Mouse (Mus musculus): Measurements from ENCODE around the gene Tmem203. TPM values are rescaled to one million over a fixed set of nuclear protein-coding genes. Genes with fewer than 3 reads are reported as not detected.
"Not testable (repeated sequence)": the region's sequence is repeated elsewhere in the genome, so short reads cannot be mapped to it uniquely, and the experiment has no call there.

The Tmem203 gene
- polyA plus RNA-seq, 1 experiment from 2014 or later: 20.2 TPM

- no peak overlapping the region for H3K27ac ChIP-seq (replicated peaks)
- H3K9me3 ChIP-seq (replicated peaks): no peaks in the 10 kb centered on the region
- no peaks in the 10 kb centered on the region for H3K36me3 ChIP-seq
- H3K4me3 ChIP-seq: no peak overlapping the region
- 83% methylated on average over 4 of the region's 4 CpGs for WGBS
- DNase-seq (ENCODE audit: low spot score): no peak
- peaks cover 24% of the 10 kb centered on the region for H3K4me1 ChIP-seq
- peaks cover 19% of the 10 kb centered on the region for H3K27me3 ChIP-seq (ENCODE audit: low read depth, poor library complexity, severe bottlenecking)
These were observed 17.7 kb upstream of the Tmem203 start for GRCm38 (mm10) chr2:25237522-25237921.

GRCm38 (mm10) chr2:25238106-25238505 lies 17.1 kb upstream of the Tmem203 start:
- no peak for DNase-seq (ENCODE audit: low spot score)
- no peak overlapping the region for H3K27ac ChIP-seq (replicated peaks)
- peaks cover 30% of the 10 kb centered on the region for H3K4me1 ChIP-seq
- H3K36me3 ChIP-seq: no peaks in the 10 kb centered on the region
- H3K4me3 ChIP-seq: no peak overlapping the region
- no peaks in the 10 kb centered on the region for H3K9me3 ChIP-seq (replicated peaks)
- peaks cover 25% of the 10 kb centered on the region for H3K27me3 ChIP-seq (ENCODE audit: low read depth, poor library complexity, severe bottlenecking)

GRCm38 (mm10) chr2:25239766-25240165 lies 15.5 kb upstream of the Tmem203 start:
- no peak overlapping the region; the same call in 1 of the 2 replicates for H3K4me3 ChIP-seq
- no peak overlapping the region for H3K27ac ChIP-seq (replicated peaks)
- peaks cover 33% of the 10 kb centered on the region for H3K4me1 ChIP-seq
- no peak for DNase-seq (ENCODE audit: low spot score)
- H3K36me3 ChIP-seq: peaks cover 8% of the 10 kb centered on the region; the same call in 1 of the 2 replicates
- H3K27me3 ChIP-seq (ENCODE audit: low read depth, poor library complexity, severe bottlenecking): peaks cover 38% of the 10 kb centered on the region
- 90% methylated on average over 3 of the region's 3 CpGs for WGBS
- no peaks in the 10 kb centered on the region for H3K9me3 ChIP-seq (replicated peaks)

GRCm38 (mm10) chr2:25240310-25240709 lies 14.9 kb upstream of the Tmem203 start:
- peak overlapping the region; percentile 67 for H3K4me3 ChIP-seq
- peaks cover 33% of the 10 kb centered on the region for H3K4me1 ChIP-seq
- DNase-seq (ENCODE audit: low spot score): no peak
- H3K27me3 ChIP-seq (ENCODE audit: low read depth, poor library complexity, severe bottlenecking): peaks cover 38% of the 10 kb centered on the region
- H3K36me3 ChIP-seq: peaks cover 14% of the 10 kb centered on the region
- peak overlapping the region; percentile 78 for H3K27ac ChIP-seq (replicated peaks)
- 51% methylated on average over 8 of the region's 8 CpGs for WGBS
- H3K9me3 ChIP-seq (replicated peaks): no peaks in the 10 kb centered on the region

GRCm38 (mm10) chr2:25240723-25241437 lies 14.4 kb upstream of the Tmem203 start:
- Histone ChIP-seq H3K27me3 (ENCODE audit: low read depth, poor library complexity, severe bottlenecking) (peaks cover 38% of the 10 kb centered on the region), H3K4me3 (peak overlapping the region; percentile 67), H3K27ac (replicated peaks) (peak overlapping the region; percentile 78), H3K4me1 (peaks cover 33% of the 10 kb centered on the region), H3K9me3 (replicated peaks) (no peaks in the 10 kb centered on the region), H3K36me3 (peaks cover 19% of the 10 kb centered on the region)
- DNase-seq (ENCODE audit: low spot score): peak; percentile 77
- WGBS: 1% methylated on average over 29 of the region's 29 CpGs

- Histone ChIP-seq H3K4me1 (peaks cover 33% of the 10 kb centered on the region), H3K9me3 (replicated peaks) (no peaks in the 10 kb centered on the region), H3K27ac (replicated peaks) (peak overlapping the region; percentile 80; the same call in 1 of the 2 replicates), H3K36me3 (peaks cover 24% of the 10 kb centered on the region), H3K27me3 (ENCODE audit: low read depth, poor library complexity, severe bottlenecking) (peaks cover 38% of the 10 kb centered on the region), H3K4me3 (peak overlapping the region; percentile 67)
- 20% methylated on average over 6 of the region's 6 CpGs for WGBS
- no peak for DNase-seq (ENCODE audit: low spot score)
These were observed 13.8 kb upstream of the Tmem203 start for GRCm38 (mm10) chr2:25241438-25241775.

- peak; percentile 47 for DNase-seq (ENCODE audit: low spot score)
- under 1% methylated on average over 56 of the region's 59 CpGs for WGBS
- H3K4me1 ChIP-seq: peaks cover 33% of the 10 kb centered on the region
- peaks cover 38% of the 10 kb centered on the region for H3K27me3 ChIP-seq (ENCODE audit: low read depth, poor library complexity, severe bottlenecking)
- peak within 1 kb of the TSS; percentile 80 for H3K27ac ChIP-seq (replicated peaks)
- H3K4me3 ChIP-seq: peak within 1 kb of the TSS; percentile 67
- peaks cover 31% of the 10 kb centered on the region for H3K36me3 ChIP-seq
- no peaks in the 10 kb centered on the region for H3K9me3 ChIP-seq (replicated peaks)
These were observed 13.1 kb upstream of the Tmem203 start, which contains the start of the genes Rnf208 and Cysrt1 for GRCm38 (mm10) chr2:25242101-25242506. Rnf208 (plus strand) TSS chr2:25242255. Cysrt1 (minus strand) TSS chr2:25242452.

GRCm38 (mm10) chr2:25243342-25243741 lies 11.9 kb upstream of the Tmem203 start:
- H3K9me3 ChIP-seq (replicated peaks): no peaks in the 10 kb centered on the region
- WGBS: 77% methylated on average over 8 of the region's 8 CpGs
- DNase-seq (ENCODE audit: low spot score): no peak
- H3K27ac ChIP-seq (replicated peaks): peak overlapping the region; percentile 80; the same call in 1 of the 2 replicates
- peaks cover 44% of the 10 kb centered on the region for H3K36me3 ChIP-seq
- peaks cover 38% of the 10 kb centered on the region for H3K27me3 ChIP-seq (ENCODE audit: low read depth, poor library complexity, severe bottlenecking)
- H3K4me3 ChIP-seq: peak overlapping the region; percentile 67; the same call in 1 of the 2 replicates
- peaks cover 33% of the 10 kb centered on the region for H3K4me1 ChIP-seq

GRCm38 (mm10) chr2:25244144-25244543 lies 11.1 kb upstream of the Tmem203 start:
- peaks cover 52% of the 10 kb centered on the region for H3K36me3 ChIP-seq
- H3K4me3 ChIP-seq: no peak overlapping the region
- H3K9me3 ChIP-seq (replicated peaks): no peaks in the 10 kb centered on the region
- peaks cover 33% of the 10 kb centered on the region for H3K4me1 ChIP-seq
- no peak overlapping the region for H3K27ac ChIP-seq (replicated peaks)
- peaks cover 38% of the 10 kb centered on the region for H3K27me3 ChIP-seq (ENCODE audit: low read depth, poor library complexity, severe bottlenecking)
- 83% methylated on average over 4 of the region's 4 CpGs for WGBS
- no peak for DNase-seq (ENCODE audit: low spot score)

GRCm38 (mm10) chr2:25246183-25247072 lies 8.8 kb upstream of the Tmem203 start, which contains the start of gene AL732309.1:
AL732309.1 (minus strand) TSS chr2:25246863.
- H3K27me3 ChIP-seq (ENCODE audit: low read depth, poor library complexity, severe bottlenecking): peaks cover 30% of the 10 kb centered on the region
- WGBS: 92% methylated on average over 10 of the region's 10 CpGs
- DNase-seq (ENCODE audit: low spot score): no peak
- no peaks in the 10 kb centered on the region for H3K9me3 ChIP-seq (replicated peaks)
- no peak within 1 kb of the TSS for H3K27ac ChIP-seq (replicated peaks)
- peaks cover 20% of the 10 kb centered on the region for H3K4me1 ChIP-seq
- no peak within 1 kb of the TSS for H3K4me3 ChIP-seq
- peaks cover 75% of the 10 kb centered on the region for H3K36me3 ChIP-seq

GRCm38 (mm10) chr2:25252331-25252730 lies 2.9 kb upstream of the Tmem203 start:
- Histone ChIP-seq H3K27me3 (ENCODE audit: low read depth, poor library complexity, severe bottlenecking) (no peaks in the 10 kb centered on the region), H3K36me3 (peaks cover 64% of the 10 kb centered on the region), H3K27ac (replicated peaks) (no peak overlapping the region), H3K4me3 (no peak overlapping the region), H3K9me3 (replicated peaks) (no peaks in the 10 kb centered on the region), H3K4me1 (peaks cover 18% of the 10 kb centered on the region)
- no peak for DNase-seq (ENCODE audit: low spot score)
- WGBS: 89% methylated on average over 1 of the region's 1 CpGs

- not testable (repeated sequence) for DNase-seq (ENCODE audit: low spot score)
- peaks cover 21% of the 10 kb centered on the region for H3K36me3 ChIP-seq
These were observed 1.3 kb downstream of the Tmem203 start for GRCm38 (mm10) chr2:25256443-25257109.

More at GRCm38 (mm10) chr2:25256443-25257109, 1.3 kb downstream of the Tmem203 start:
- not testable (repeated sequence) for H3K9me3 ChIP-seq (replicated peaks); H3K27ac ChIP-seq (replicated peaks); H3K27me3 ChIP-seq (ENCODE audit: low read depth, poor library complexity, severe bottlenecking)
- 61% methylated on average over 12 of the region's 12 CpGs for WGBS
- Histone ChIP-seq H3K4me3 (peak overlapping the region; percentile 92), H3K4me1 (peaks cover 18% of the 10 kb centered on the region)

Data from midbrain, embryonic 10.5 days (tissue).